In genomic region chr11:57790866-57791535, GRCm38 (mm10) we compare ENCODE assay signal across 18 mouse cellular contexts. TPM values are rescaled to one million over a fixed set of nuclear protein-coding genes. Genes with fewer than 3 reads are reported as not detected.
DNase-seq lines count a peak whose midpoint lies in the region; ATAC-seq lines count a peak whose summit lies in the region.
"Had no signal": no experiment of that assay in that cellular context is flagged by ENCODE, and none has a peak within 500 bp of the region (broad histone marks: within the 10 kb centered on the region; RNA-seq: fewer than 3 reads in every experiment).

No protein-coding gene starts in this region.

- no peaks in the 10 kb centered on the region for H3K9me3 ChIP-seq in heart, embryonic 11.5 days (replicated peaks; ENCODE audit: control insufficient read depth, low read length)
- no peaks in the 10 kb centered on the region for H3K9me3 ChIP-seq in liver, embryonic 15.5 days (replicated peaks)
- H3K9me3 ChIP-seq in embryonic facial prominence, embryonic 10.5 days: no peaks in the 10 kb centered on the region
- H3K9me3 ChIP-seq: hindbrain, embryonic 12.5 days; limb, embryonic 15.5 days; midbrain, embryonic 12.5 days; stomach, embryonic 15.5 days had no signal

- peak overlapping the region; percentile 34 for H3K4me2 ChIP-seq in heart, embryonic 11.5 days
- peak overlapping the region; percentile 31 for H3K4me2 ChIP-seq in liver, embryonic 15.5 days
- H3K4me2 ChIP-seq: hindbrain, embryonic 12.5 days; limb, embryonic 15.5 days; midbrain, embryonic 12.5 days; stomach, embryonic 15.5 days had no signal

- intact Hi-C loops in heart, postnatal 10 days (cut with DNase I): no loop called here
- intact Hi-C loops in gastrocnemius, postnatal 14 days (cut with DNase I; ENCODE audit: low total_unique reads): no loop called here

- no peak overlapping the region for H3K9ac ChIP-seq in heart, embryonic 11.5 days (ENCODE audit: low read depth, low read length)
- H3K9ac ChIP-seq in liver, embryonic 15.5 days: no peak overlapping the region
- H3K9ac ChIP-seq: hindbrain, embryonic 12.5 days; limb, embryonic 15.5 days; midbrain, embryonic 12.5 days; stomach, embryonic 15.5 days had no signal

- H3K4me1 ChIP-seq in heart, embryonic 11.5 days (ENCODE audit: control insufficient read depth, insufficient read depth, low read length): 0 out of 2 replicates have a peak, but pooled peaks cover 3% of the 10 kb centered on the region
- 0 out of 2 replicates have a peak, but pooled peaks cover 3% of the 10 kb centered on the region for H3K4me1 ChIP-seq in liver, embryonic 15.5 days (replicated peaks)
- peaks cover 25% of the 10 kb centered on the region for H3K4me1 ChIP-seq in embryonic facial prominence, embryonic 10.5 days

- no peak overlapping the region for H3K4me3 ChIP-seq in heart, embryonic 11.5 days (ENCODE audit: low read depth, low read length)
- no peak overlapping the region for H3K4me3 ChIP-seq in liver, embryonic 15.5 days (replicated peaks)
- H3K4me3 ChIP-seq in embryonic facial prominence, embryonic 10.5 days: no peak overlapping the region
- H3K4me3 ChIP-seq: hindbrain, embryonic 12.5 days; limb, embryonic 15.5 days; midbrain, embryonic 12.5 days; stomach, embryonic 15.5 days had no signal

- H3K27ac ChIP-seq in heart, embryonic 11.5 days (ENCODE audit: low read depth, low read length): no peak overlapping the region
- no peak overlapping the region for H3K27ac ChIP-seq in liver, embryonic 15.5 days (replicated peaks)
- no peak overlapping the region for H3K27ac ChIP-seq in embryonic facial prominence, embryonic 10.5 days (replicated peaks)
- H3K27ac ChIP-seq: hindbrain, embryonic 12.5 days; limb, embryonic 15.5 days; midbrain, embryonic 12.5 days; stomach, embryonic 15.5 days had no signal

- no peaks in the 10 kb centered on the region for H3K27me3 ChIP-seq in heart, embryonic 11.5 days (ENCODE audit: control insufficient read depth, insufficient read depth, low read length)
- peaks cover 4% of the 10 kb centered on the region; the same call in 1 of the 2 replicates for H3K27me3 ChIP-seq in liver, embryonic 15.5 days
- no peaks in the 10 kb centered on the region for H3K27me3 ChIP-seq in embryonic facial prominence, embryonic 10.5 days (replicated peaks; ENCODE audit: low read depth, poor library complexity, severe bottlenecking)
- H3K27me3 ChIP-seq: hindbrain, embryonic 12.5 days; limb, embryonic 15.5 days; stomach, embryonic 15.5 days had no signal

- H3K36me3 ChIP-seq in heart, embryonic 11.5 days (ENCODE audit: control insufficient read depth, insufficient read depth, low read length): no peaks in the 10 kb centered on the region
- no peaks in the 10 kb centered on the region for H3K36me3 ChIP-seq in liver, embryonic 15.5 days (replicated peaks)
- H3K36me3 ChIP-seq in embryonic facial prominence, embryonic 10.5 days (replicated peaks): no peaks in the 10 kb centered on the region
- H3K36me3 ChIP-seq: hindbrain, embryonic 12.5 days; limb, embryonic 15.5 days; midbrain, embryonic 12.5 days; stomach, embryonic 15.5 days had no signal

- 28% methylated on average over 21 of the region's 21 CpGs for WGBS in heart, embryonic 11.5 days (ENCODE audit: insufficient replicate concordance)
- 30% methylated on average over 21 of the region's 21 CpGs for WGBS in liver, embryonic 15.5 days (ENCODE audit: insufficient replicate concordance)
- 33% methylated on average over 21 of the region's 21 CpGs for WGBS in embryonic facial prominence, embryonic 10.5 days

- DNase-seq in heart, postnatal 10 days: no peak
- peak; percentile 68 for DNase-seq in CD4-positive helper T cell, adult 2 months (ENCODE audit: low read depth, low spot score)
- DNase-seq in ZHBTc4 (ENCODE audit: low read depth, low spot score): peak; percentile 80
- no peak for DNase-seq in spleen, postnatal 10 days (ENCODE audit: low spot score in 2 of 2)
- DNase-seq in gastrocnemius, postnatal 14 days: no peak
- no peak for DNase-seq in embryonic facial prominence, embryonic 10.5 days (ENCODE audit: low spot score)
- DNase-seq: B cell, adult 2 months; embryo, embryonic 11 days; gastrocnemius, postnatal 10 days; kidney, postnatal 10 days; right cerebral cortex, adult 18-20 months had no signal

- no peak for ATAC-seq in heart, embryonic 11.5 days (replicated peaks; ENCODE audit: insufficient number of reproducible peaks, low FRiP score, low TSS enrichment)
- ATAC-seq in liver, embryonic 15.5 days (ENCODE audit: insufficient read depth): no peak

RNA-seq across cellular contexts. Expression of gene Sap30l, which starts 10.4 kb away (rescaled TPM):
- polyA plus RNA-seq in heart, embryonic 11.5 days (2014; fragmentation: Nextera tagmentation; extraction: Ambion mirVana): 10.7 and 10.8 TPM in 2 replicates
- total RNA-seq in heart, postnatal 10 days (2021): 10 to 100 TPM; 36.1 to 38.8 TPM
- 2.8 and 3.1 TPM in 2 replicates for polyA plus RNA-seq in liver, embryonic 15.5 days (2015; fragmentation: Nextera tagmentation; extraction: Ambion mirVana)
- 10 to 100 TPM; 22.9 to 24.5 TPM for total RNA-seq in gastrocnemius, postnatal 14 days (2021)
- 12.3 and 13.2 TPM in 2 replicates for polyA plus RNA-seq in embryonic facial prominence, embryonic 10.5 days (2016; fragmentation: Nextera tagmentation; extraction: Ambion mirVana)

RNA-seq across cellular contexts. Expression of gene Hand1, which starts 41.6 kb away (rescaled TPM):
- polyA plus RNA-seq in heart, embryonic 11.5 days (2014; fragmentation: Nextera tagmentation; extraction: Ambion mirVana): 58.1 and 61.9 TPM in 2 replicates
- total RNA-seq in heart, postnatal 10 days (2021): under 1 TPM in 1 of 2 experiments, not detected in 1; 0.15 TPM
- polyA plus RNA-seq in liver, embryonic 15.5 days (2015; fragmentation: Nextera tagmentation; extraction: Ambion mirVana): 0.06 and 0.14 TPM in 2 replicates
- total RNA-seq in gastrocnemius, postnatal 14 days (2021): not detected
- polyA plus RNA-seq in embryonic facial prominence, embryonic 10.5 days (2016; fragmentation: Nextera tagmentation; extraction: Ambion mirVana): 21.3 and 50.0 TPM in 2 replicates
- total RNA-seq: gastrocnemius, postnatal 10 days; layer of hippocampus, postnatal 25 days had no signal
- polyA plus RNA-seq: midbrain, embryonic 12.5 days had no signal

Comparison
In these comparisons a context has a peak if more than half of its experiments do, and no peak if none do; other contexts are left out.
1. DNase-seq: peak in CD4-positive helper T cell, adult 2 months (single experiment) and ZHBTc4 (single experiment); none in heart, postnatal 10 days (0 of 2), spleen, postnatal 10 days (0 of 2), gastrocnemius, postnatal 14 days (single experiment) and embryonic facial prominence, embryonic 10.5 days (single experiment).
2. RNA of gene Hand1, which starts 41.6 kb away (polyA plus RNA-seq): 58.1 to 61.9 TPM in heart, embryonic 11.5 days and 21.3 to 50.0 TPM in embryonic facial prominence, embryonic 10.5 days; 0.06 to 0.14 TPM in liver, embryonic 15.5 days; every median in the first group is over 10 times any median in the second.